ENCODE assay signal across 22 mouse cellular contexts in genomic region chr8:121980792-121981519, GRCm38 (mm10). TPM values are rescaled to one million over a fixed set of nuclear protein-coding genes. Genes with fewer than 3 reads are reported as not detected.
A peak's percentile ranks its signal among the peaks of the same experiment; 100 is the strongest.
DNase-seq lines count a peak whose midpoint lies in the region; ATAC-seq and TF ChIP-seq lines count a peak whose summit lies in the region.
"Had no signal": no experiment of that assay in that cellular context is flagged by ENCODE, and none has a peak within 500 bp of the region (broad histone marks: within the 10 kb centered on the region; RNA-seq: fewer than 3 reads in every experiment).

No protein-coding gene starts in this region.

- H3K4me2 ChIP-seq in hindbrain, embryonic 16.5 days (ENCODE audit: low read length): no peak overlapping the region
- H3K4me2 ChIP-seq in hindbrain, embryonic 14.5 days (replicated peaks): no peak overlapping the region
- H3K4me2 ChIP-seq in kidney, embryonic 14.5 days (replicated peaks; ENCODE audit: low read depth, low read length): no peak overlapping the region
- no peak overlapping the region for H3K4me2 ChIP-seq in liver, embryonic 12.5 days
- H3K4me2 ChIP-seq: forebrain, embryonic 13.5 days; heart, embryonic 11.5 days; heart, embryonic 15.5 days had no signal

- H3K27ac ChIP-seq in hindbrain, embryonic 16.5 days (ENCODE audit: low read depth, low read length): peak overlapping the region; percentile 3; the same call in 1 of the 2 replicates
- H3K27ac ChIP-seq in hindbrain, embryonic 14.5 days: no peak overlapping the region
- H3K27ac ChIP-seq in kidney, embryonic 14.5 days (ENCODE audit: low read depth, low read length): no peak overlapping the region
- H3K27ac ChIP-seq in liver, adult 2 months (replicated peaks; ENCODE audit: insufficient read depth, low read depth, low read length): peak overlapping the region; percentile 74
- H3K27ac ChIP-seq in liver, embryonic 12.5 days: no peak overlapping the region
- H3K27ac ChIP-seq: embryonic facial prominence, embryonic 10.5 days; forebrain, embryonic 13.5 days; heart, adult 2 months; heart, embryonic 15.5 days had no signal

- peaks cover 24% of the 10 kb centered on the region for H3K36me3 ChIP-seq in hindbrain, embryonic 16.5 days (ENCODE audit: control insufficient read depth, insufficient read depth, low read length)
- H3K36me3 ChIP-seq in hindbrain, embryonic 14.5 days (replicated peaks; ENCODE audit: control insufficient read depth, insufficient read depth): peaks cover 80% of the 10 kb centered on the region
- H3K36me3 ChIP-seq in kidney, embryonic 14.5 days (ENCODE audit: control insufficient read depth, insufficient read depth, low read length): peaks cover 72% of the 10 kb centered on the region
- peaks cover 10% of the 10 kb centered on the region; the same call in 1 of the 2 replicates for H3K36me3 ChIP-seq in liver, adult 2 months (ENCODE audit: control insufficient read depth, insufficient read depth, low read length)
- H3K36me3 ChIP-seq in liver, embryonic 12.5 days: peaks cover 96% of the 10 kb centered on the region

- no peak for TF ChIP-seq POLR2A in liver, adult 2 months (IDR thresholded peaks at IDR 0.05; ENCODE audit: extremely low read depth, insufficient read depth, low read length)

- H3K4me1 ChIP-seq in hindbrain, embryonic 16.5 days (ENCODE audit: control insufficient read depth, insufficient read depth, low read depth, low read length): peaks cover 4% of the 10 kb centered on the region
- H3K4me1 ChIP-seq in hindbrain, embryonic 14.5 days (replicated peaks; ENCODE audit: control insufficient read depth, insufficient read depth, low read length): no peaks in the 10 kb centered on the region
- H3K4me1 ChIP-seq in kidney, embryonic 14.5 days (ENCODE audit: control insufficient read depth, insufficient read depth, low read length): no peaks in the 10 kb centered on the region
- peaks cover 14% of the 10 kb centered on the region for H3K4me1 ChIP-seq in liver, adult 2 months (ENCODE audit: control insufficient read depth, insufficient read depth, low read length)
- H3K4me1 ChIP-seq in liver, embryonic 12.5 days: no peaks in the 10 kb centered on the region

- TF ChIP-seq CTCF in liver, adult 2 months (IDR thresholded peaks at IDR 0.05; ENCODE audit: low read depth, low read length): no peak

- WGBS in hindbrain, embryonic 16.5 days: 87% methylated on average over 11 of the region's 11 CpGs
- WGBS in hindbrain, embryonic 14.5 days: 92% methylated on average over 11 of the region's 11 CpGs
- 92% methylated on average over 11 of the region's 11 CpGs for WGBS in kidney, embryonic 14.5 days
- WGBS in liver, adult 2 months: 50% methylated on average over 11 of the region's 11 CpGs
- 84% methylated on average over 11 of the region's 11 CpGs for WGBS in liver, embryonic 12.5 days (ENCODE audit: insufficient replicate concordance)

- DNase-seq in hindbrain, embryonic 14.5 days (ENCODE audit: low spot score): no peak
- peak; percentile 78 for DNase-seq in kidney, adult 9 months
- peak; percentile 79 for DNase-seq in liver, adult 2 months (ENCODE audit: extremely low read depth, low read depth, low spot score)
- DNase-seq: forebrain, postnatal 0 days; gastrocnemius, postnatal 14 days; heart, adult 2 months; heart, postnatal 14 days had no signal

- no peaks in the 10 kb centered on the region for H3K9me3 ChIP-seq in hindbrain, embryonic 16.5 days (ENCODE audit: control insufficient read depth, low read length)
- H3K9me3 ChIP-seq in hindbrain, embryonic 14.5 days (ENCODE audit: control insufficient read depth, low read length): no peaks in the 10 kb centered on the region
- no peaks in the 10 kb centered on the region for H3K9me3 ChIP-seq in kidney, embryonic 14.5 days (ENCODE audit: control insufficient read depth, low read length)
- no peaks in the 10 kb centered on the region for H3K9me3 ChIP-seq in liver, embryonic 12.5 days (replicated peaks)
- H3K9me3 ChIP-seq: embryonic facial prominence, embryonic 10.5 days; forebrain, embryonic 13.5 days; heart, embryonic 15.5 days had no signal

- H3K9ac ChIP-seq in hindbrain, embryonic 16.5 days (ENCODE audit: low read depth, low read length): no peak overlapping the region
- H3K9ac ChIP-seq in hindbrain, embryonic 14.5 days: no peak overlapping the region
- no peak overlapping the region for H3K9ac ChIP-seq in kidney, embryonic 14.5 days (ENCODE audit: low read depth, low read length)
- no peak overlapping the region for H3K9ac ChIP-seq in liver, adult 2 months (ENCODE audit: low read depth, low read length)
- H3K9ac ChIP-seq in liver, embryonic 12.5 days: no peak overlapping the region
- H3K9ac ChIP-seq: forebrain, embryonic 13.5 days; forebrain, postnatal 0 days; heart, embryonic 15.5 days had no signal

- H3K27me3 ChIP-seq in hindbrain, embryonic 16.5 days (replicated peaks; ENCODE audit: control insufficient read depth, insufficient read depth, low read length): no peaks in the 10 kb centered on the region
- no peaks in the 10 kb centered on the region for H3K27me3 ChIP-seq in hindbrain, embryonic 14.5 days (ENCODE audit: control insufficient read depth, insufficient read depth, low read length)
- no peaks in the 10 kb centered on the region for H3K27me3 ChIP-seq in kidney, embryonic 14.5 days (ENCODE audit: control insufficient read depth, insufficient read depth, low read length)
- H3K27me3 ChIP-seq in liver, adult 2 months (ENCODE audit: control insufficient read depth, insufficient read depth, low read length): no peaks in the 10 kb centered on the region
- no peaks in the 10 kb centered on the region for H3K27me3 ChIP-seq in liver, embryonic 12.5 days (replicated peaks)
- H3K27me3 ChIP-seq: CH12.LX; forebrain, embryonic 13.5 days; heart, embryonic 15.5 days; Patski had no signal

- ATAC-seq in hindbrain, embryonic 16.5 days: no peak
- no peak for ATAC-seq in hindbrain, embryonic 14.5 days (ENCODE audit: low FRiP score)
- no peak for ATAC-seq in kidney, embryonic 14.5 days (ENCODE audit: low FRiP score, low TSS enrichment)
- ATAC-seq in liver, embryonic 12.5 days: no peak
- ATAC-seq: activated CD4-positive, CD25-positive, alpha-beta regulatory T cell, adult 4 months; forebrain, embryonic 13.5 days; forebrain, postnatal 0 days; Patski had no signal

- H3K4me3 ChIP-seq in hindbrain, embryonic 16.5 days (ENCODE audit: low read length): no peak overlapping the region
- no peak overlapping the region for H3K4me3 ChIP-seq in hindbrain, embryonic 14.5 days (replicated peaks; ENCODE audit: low read length)
- no peak overlapping the region for H3K4me3 ChIP-seq in kidney, embryonic 14.5 days (ENCODE audit: low read length)
- H3K4me3 ChIP-seq in liver, adult 2 months (ENCODE audit: insufficient read depth, low read depth, low read length): no peak overlapping the region
- no peak overlapping the region for H3K4me3 ChIP-seq in liver, embryonic 12.5 days
- H3K4me3 ChIP-seq: embryonic facial prominence, embryonic 10.5 days; forebrain, embryonic 13.5 days; heart, adult 2 months; heart, embryonic 15.5 days had no signal

- H3K79me2 ChIP-seq in liver, adult 2 months (ENCODE audit: control insufficient read depth, insufficient read depth, low read length): no peaks in the 10 kb centered on the region

RNA-seq across cellular contexts. Expression of gene Banp, which starts 31.4 kb away (rescaled TPM):
- 49.9 and 54.9 TPM in 2 replicates for polyA plus RNA-seq in hindbrain, embryonic 16.5 days (2015; fragmentation: Nextera tagmentation; extraction: Ambion mirVana)
- polyA plus RNA-seq in hindbrain, embryonic 14.5 days (2014; fragmentation: Nextera tagmentation; extraction: Ambion mirVana): 37.8 and 50.5 TPM in 2 replicates
- 39.2 and 39.5 TPM in 2 replicates for polyA plus RNA-seq in kidney, embryonic 14.5 days (2014; fragmentation: Nextera tagmentation; extraction: Ambion mirVana)
- 9.8 and 19.7 TPM in 2 replicates for total RNA-seq in liver, adult 2 months (2014; rRNA removed)
- polyA plus RNA-seq in liver, adult 2 months (2012; rRNA removed): 24.5 and 38.2 TPM in 2 replicates
- 22.4 and 25.4 TPM in 2 replicates for polyA plus RNA-seq in liver, embryonic 12.5 days (2016; fragmentation: Nextera tagmentation; extraction: Ambion mirVana)

RNA-seq across cellular contexts. Expression of gene Car5a, which starts 36.3 kb away (rescaled TPM):
- 0.25 and 0.40 TPM in 2 replicates for polyA plus RNA-seq in hindbrain, embryonic 16.5 days (2015; fragmentation: Nextera tagmentation; extraction: Ambion mirVana)
- polyA plus RNA-seq in hindbrain, embryonic 14.5 days (2014; fragmentation: Nextera tagmentation; extraction: Ambion mirVana): not detected in 2 replicates
- not detected in 2 replicates for polyA plus RNA-seq in kidney, embryonic 14.5 days (2014; fragmentation: Nextera tagmentation; extraction: Ambion mirVana)
- 90.5 and 92.0 TPM in 2 replicates for total RNA-seq in liver, adult 2 months (2014; rRNA removed)
- 203 and 352 TPM in 2 replicates for polyA plus RNA-seq in liver, adult 2 months (2012; rRNA removed)
- polyA plus RNA-seq in liver, embryonic 12.5 days (2016; fragmentation: Nextera tagmentation; extraction: Ambion mirVana): 0.69 and 0.85 TPM in 2 replicates
- total RNA-seq: adrenal gland, adult 18-20 months; forebrain, postnatal 0 days; gastrocnemius, adult 18-20 months; gastrocnemius, postnatal 14 days; heart, adult 2 months; heart, postnatal 14 days; hematopoietic stem cell, adult 5-6 weeks had no signal
- polyA plus RNA-seq: embryonic facial prominence, embryonic 10.5 days; embryonic facial prominence, embryonic 14.5 days; forebrain, embryonic 13.5 days; gonadal fat pad, adult 2 months; heart, adult 2 months; heart, embryonic 11.5 days; heart, embryonic 15.5 days; Patski had no signal

Comparison
In these comparisons a context has a peak if more than half of its experiments do, and no peak if none do; other contexts are left out.
1. H3K27ac ChIP-seq: peak in hindbrain, embryonic 16.5 days (single experiment) and liver, adult 2 months (single experiment); none in hindbrain, embryonic 14.5 days (single experiment), kidney, embryonic 14.5 days (single experiment) and liver, embryonic 12.5 days (single experiment).
2. RNA of gene Car5a, which starts 36.3 kb away (polyA plus RNA-seq): 203 to 352 TPM in liver, adult 2 months; 0.69 to 0.85 TPM in liver, embryonic 12.5 days, 0.25 to 0.40 TPM in hindbrain, embryonic 16.5 days, not detected in hindbrain, embryonic 14.5 days and not detected in kidney, embryonic 14.5 days; every median in the first group is over 100 times any median in the second.